Mouse (Mus musculus) small intestine, adult 2 months (tissue): ENCODE data around the gene Zfp786.

Experiments used
- CTCF ChIP-seq: fragments of 200-500 bp; IDR thresholded peaks from 2 replicates; pipeline ENCODE4 v1.5.1; 2012; ENCODE audit warnings: low read depth, mild to moderate bottlenecking, control low read depth, inconsistent platforms, low read length, moderate library complexity, mixed read lengths; ENCODE audit not compliant: insufficient replicate concordance, insufficient read length; ENCODE audit errors: extremely low read depth
- POLR2A ChIP-seq: fragments of 200-500 bp; IDR thresholded peaks from 2 replicates; pipeline ENCODE4 v1.6.1; 2012; ENCODE audit warnings: low read depth, mild to moderate bottlenecking, control low read depth, inconsistent platforms, low read length, moderate library complexity

- TF ChIP-seq CTCF: no peak
- TF ChIP-seq POLR2A: no peak
These were observed 1.6 kb upstream of the Zfp786 start for GRCm38 (mm10) chr6:47832220-47832619.
